Mouse (Mus musculus) adrenal gland, postnatal 10 days (tissue): Measurements from ENCODE around the gene 1700019N19Rik. TPM values are rescaled to one million over a fixed set of nuclear protein-coding genes. Genes with fewer than 3 reads are reported as not detected.

Experiments
- DNase-seq: peaks from one replicate; pipeline ENCODE4 v3.0.0; 2021; ENCODE audit warnings: mixed read lengths
- total RNA-seq, 2 experiments: library from RNA; stranded (reverse); gene quantifications; 2 replicates each; pipeline ENCODE4 v1.2.3; 2021

The 1700019N19Rik gene
- total RNA-seq, 2 experiments from 2014 or later, result not detected

DNA sequence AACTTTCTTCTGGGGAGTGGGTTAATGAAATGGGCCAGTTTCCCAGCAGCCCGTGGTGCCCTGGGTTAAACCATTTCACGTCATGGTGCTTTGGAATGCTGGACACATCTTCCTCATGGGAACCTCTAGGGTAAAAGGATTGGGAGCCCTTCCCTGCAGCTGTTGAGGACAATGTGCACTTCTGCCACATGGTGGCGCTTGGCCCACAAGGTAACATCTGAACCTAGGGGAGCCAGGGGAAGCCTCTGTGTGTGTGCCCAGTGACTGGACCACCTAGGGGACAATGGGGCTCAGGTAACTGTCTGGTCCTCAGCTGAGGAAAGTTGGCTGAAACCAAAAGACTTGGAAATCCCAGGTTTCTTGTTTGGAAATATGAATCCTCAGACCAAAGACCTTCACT, 12.1 kb upstream of the 1700019N19Rik start:
- DNase-seq, result peak; percentile 83

DNA sequence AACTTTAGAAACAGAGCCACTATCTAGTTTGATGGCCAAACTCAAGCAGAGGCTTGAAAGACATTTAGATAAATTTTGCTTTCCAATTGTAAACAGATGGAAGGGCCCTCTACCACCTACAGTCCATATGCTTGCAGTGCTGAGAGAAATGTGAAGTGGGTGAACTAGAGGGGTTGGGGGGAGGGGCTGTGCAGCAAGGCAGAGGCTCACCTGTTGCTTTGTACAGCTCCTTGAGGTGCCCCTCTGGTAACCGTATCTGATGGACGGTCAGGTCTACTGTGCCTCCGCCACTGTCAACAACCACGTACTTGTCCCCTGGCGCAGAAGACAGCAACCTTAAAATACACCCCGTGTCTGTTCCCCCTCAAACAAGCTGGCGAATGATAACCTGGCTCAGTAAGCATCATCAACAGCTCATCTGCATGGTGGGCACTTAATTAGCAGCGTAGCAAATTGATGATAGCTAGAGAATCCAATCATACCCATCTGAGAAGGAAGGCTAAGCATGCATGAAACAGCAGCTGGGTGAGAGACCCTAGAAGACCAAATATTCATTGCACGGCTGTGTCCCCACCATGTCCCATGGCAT, 11.0 kb upstream of the 1700019N19Rik start:
- DNase-seq, result no peak

DNA sequence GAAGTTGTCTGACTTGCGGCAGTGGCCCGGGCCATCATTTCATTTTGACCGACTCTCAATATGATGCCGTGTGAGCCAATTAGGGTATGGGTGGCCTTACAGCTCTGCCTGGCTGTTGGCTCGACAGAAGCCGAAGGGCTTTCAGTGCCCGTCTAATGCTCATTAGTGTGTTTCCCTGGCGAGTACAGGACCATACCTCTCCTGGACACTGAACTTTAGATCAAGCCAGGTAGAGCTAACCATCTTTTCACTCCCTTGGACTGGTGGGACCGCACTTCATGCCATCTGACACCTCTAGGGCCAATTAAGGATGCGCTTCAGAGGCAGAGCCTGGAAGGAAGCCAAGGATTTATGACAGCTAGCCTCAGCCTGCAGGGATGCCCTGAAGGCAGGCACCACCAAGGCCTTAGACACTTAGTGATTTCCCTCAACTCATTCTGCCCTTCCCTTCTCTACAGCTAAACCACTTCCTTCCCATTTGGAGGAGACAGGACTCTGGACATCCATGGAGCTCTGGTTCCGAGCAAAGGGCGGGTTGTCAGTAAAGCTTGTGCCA, 931 bp upstream of the 1700019N19Rik start:
- no peak for DNase-seq

DNA sequence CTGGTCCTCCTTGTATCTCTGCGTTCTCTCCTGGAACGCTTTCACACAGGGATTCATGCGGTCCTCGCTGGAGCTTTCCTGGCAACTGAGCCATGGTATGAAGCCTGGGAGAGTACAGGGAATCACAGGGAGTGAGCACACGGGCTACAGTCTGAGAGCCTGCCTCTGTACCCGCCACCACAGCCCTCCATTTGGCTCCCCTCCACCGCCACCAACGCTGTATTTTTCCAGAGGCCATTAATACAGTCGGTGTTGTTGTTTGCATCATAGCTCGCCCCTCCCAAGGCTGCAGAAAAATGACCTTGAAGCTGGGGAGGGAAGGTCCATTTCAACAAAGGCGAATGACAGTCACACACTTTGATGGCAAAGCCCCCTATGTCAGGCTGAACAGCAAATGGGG, 5.1 kb downstream of the 1700019N19Rik start:
- peak; percentile 46 for DNase-seq

DNA sequence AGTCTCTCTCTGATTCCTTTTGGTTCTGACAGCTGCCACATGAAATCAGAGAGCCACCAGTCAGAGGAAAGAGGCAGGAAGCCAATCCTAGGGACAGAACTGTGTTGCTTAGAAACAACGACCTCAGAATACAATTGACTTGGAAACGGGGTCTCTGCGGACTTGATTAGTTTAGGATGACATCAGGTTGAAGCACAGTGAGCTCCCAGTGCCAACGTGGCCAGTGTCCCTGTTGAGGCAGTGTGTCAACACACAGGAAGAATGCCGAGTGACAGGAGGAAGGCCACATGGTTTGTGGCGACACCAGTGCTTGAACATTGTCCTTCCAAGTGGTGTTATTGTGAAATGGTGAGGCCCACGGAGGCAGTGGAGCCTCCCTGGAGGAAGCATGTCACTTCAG, 10.3 kb downstream of the 1700019N19Rik start:
- DNase-seq, result peak; percentile 24

DNA sequence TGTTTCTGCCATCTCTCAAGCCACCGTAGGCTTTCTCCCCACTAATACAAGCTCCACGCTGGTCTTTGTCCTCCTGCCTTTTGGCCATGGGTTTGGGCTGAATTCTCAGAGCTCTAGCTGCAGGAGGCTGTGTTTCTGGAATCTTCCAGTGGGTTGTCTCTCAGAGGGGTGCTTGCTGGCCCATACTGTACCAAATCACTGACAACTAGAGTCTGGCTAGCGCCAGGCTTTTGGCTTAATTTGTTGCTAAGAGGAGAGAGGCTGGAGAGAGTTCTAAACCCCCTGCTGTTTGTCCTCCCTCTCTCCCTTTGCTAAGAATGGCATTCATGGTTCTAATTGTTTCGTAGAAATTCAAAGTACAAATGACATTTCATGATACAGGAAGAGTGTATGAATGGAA, 12.7 kb downstream of the 1700019N19Rik start:
- no peak for DNase-seq

DNA sequence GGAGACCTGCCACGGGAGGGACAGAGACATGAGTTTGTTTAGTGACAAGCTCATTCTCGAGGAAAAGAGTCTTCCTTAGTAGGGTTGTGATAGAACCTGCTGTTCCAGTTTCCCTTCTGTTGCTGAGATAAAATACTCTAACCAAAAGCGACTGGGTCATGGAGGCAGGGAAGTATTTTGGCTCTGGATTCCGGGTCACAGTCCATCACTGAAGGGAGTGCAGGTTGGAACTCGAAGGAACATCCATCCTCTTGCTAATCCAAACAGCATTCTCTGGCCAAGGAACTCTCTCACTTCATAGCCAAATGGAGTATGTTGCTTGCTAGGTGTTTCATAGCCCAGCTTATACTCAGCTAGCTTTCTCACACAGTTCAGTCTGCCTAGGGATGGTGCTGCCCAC, 17.8 kb downstream of the 1700019N19Rik start:
- DNase-seq, result no peak

DNA sequence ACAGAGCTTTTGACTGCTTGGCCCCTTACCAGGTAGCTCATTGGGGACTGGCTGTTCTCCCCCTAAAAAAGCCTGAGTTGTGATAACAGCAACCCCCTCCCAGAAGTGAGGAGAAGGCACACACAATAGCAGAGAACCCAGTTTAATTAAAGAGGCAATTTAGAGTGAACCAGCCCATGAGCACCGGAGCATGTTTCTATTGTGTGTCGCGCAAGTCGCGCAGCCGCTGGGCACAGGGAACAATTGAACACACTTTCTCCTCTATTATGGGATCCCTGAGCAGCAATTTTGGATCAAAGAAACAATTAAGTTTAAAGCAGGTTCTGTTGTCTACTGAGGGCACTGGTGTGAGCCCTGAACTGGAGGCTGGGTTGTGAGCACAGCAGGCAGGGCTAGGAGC, 26.9 kb downstream of the 1700019N19Rik start:
- DNase-seq, result no peak

DNA sequence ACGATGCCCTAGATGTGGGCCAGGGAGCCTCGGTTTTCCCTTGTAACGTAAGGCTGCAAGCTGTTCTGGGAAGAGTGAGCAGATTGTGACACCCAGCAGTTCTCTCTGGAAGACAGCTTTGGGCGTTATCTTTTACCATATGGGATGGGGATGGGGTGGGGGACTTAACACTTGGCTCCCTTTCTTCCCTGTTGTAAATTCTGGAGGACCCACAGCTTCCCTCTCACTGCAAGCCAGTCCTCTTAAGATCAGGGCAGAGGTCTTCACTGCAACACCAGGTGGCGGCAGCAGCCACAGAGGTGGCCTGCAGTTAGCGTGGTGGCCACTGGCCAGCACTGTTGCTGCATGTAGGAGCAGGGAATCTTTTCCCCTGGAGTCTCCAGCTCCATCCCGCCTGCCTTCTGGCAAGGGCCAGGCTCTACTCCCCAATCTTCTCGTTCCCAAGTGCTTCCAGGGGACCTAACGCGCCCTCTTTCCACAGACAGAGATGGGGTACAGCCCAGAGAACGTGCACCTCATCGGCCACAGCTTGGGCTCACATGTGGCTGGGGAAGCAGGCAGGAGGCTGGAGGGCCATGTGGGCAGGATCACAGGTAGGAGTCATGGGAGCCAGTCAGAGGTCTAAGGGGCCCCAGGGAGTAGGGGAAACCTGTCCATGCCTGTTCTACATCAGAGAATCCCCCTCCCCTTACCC, 31.3 kb downstream of the 1700019N19Rik start:
- peak; percentile 79 for DNase-seq

DNA sequence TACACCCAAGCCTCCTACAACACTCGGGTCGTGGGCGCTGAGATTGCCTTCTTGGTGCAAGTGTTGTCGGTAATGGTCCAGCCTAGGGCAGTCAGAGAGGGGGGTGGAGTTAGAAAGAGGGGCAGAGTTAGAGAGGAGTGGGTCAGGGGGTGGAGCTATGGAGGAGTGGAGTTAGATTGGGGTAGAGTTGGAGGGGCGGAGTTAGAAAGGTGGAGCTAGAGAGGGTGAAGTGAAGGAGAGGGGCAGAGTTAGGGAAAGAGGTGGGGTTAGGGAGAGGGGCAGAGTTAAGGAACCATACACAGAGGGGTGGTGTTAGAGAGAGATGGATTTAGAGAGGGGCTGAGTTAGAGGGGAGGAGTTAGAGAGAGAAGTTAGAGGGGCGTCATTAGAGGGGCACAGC, 31.9 kb downstream of the 1700019N19Rik start:
- DNase-seq, result no peak

DNA sequence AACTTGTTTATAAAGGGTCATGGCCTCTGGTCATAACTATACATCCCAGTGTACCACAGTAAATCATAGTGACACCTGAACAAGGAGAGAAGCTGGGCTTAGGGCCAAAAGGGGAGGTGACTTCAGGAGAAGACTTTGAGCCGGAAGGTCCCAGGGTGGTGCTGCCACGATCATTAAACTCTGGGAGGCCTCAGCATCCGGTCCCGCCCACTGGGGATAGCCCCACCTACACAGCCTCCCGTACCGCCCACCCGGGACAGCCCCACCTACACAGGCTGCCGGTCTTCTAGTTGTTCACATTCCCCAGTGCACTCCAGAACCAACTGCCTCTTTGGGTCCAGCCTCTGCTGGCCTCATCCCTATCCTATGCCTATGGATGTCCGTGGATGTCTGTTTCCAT, 34.8 kb downstream of the 1700019N19Rik start, which contains the start of gene Pnliprp2:
Gene Pnliprp2, plus strand, starts transcription at position 297 of the 400 bp plus-strand sequence.
- DNase-seq, result peak; percentile 33

DNA sequence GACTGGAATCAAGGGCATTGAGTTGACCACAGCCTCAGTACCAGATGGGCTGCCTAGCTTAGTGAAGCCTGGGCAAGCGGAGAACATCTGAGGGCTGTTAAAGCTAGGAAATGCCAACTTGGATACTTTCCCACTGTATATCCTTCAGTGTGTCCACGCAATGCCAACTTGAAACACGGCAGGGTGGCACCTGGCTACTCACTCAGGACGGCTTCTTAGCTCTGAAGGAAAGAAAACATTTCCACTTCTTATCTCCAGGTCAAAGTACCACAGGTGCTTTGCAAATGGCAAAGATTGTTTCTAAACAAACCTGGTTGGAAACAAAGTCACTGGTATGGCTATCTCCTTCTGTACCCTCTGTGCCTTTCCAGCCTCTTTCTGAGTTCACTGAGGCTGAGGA, 35.4 kb downstream of the 1700019N19Rik start:
- no peak for DNase-seq

DNA sequence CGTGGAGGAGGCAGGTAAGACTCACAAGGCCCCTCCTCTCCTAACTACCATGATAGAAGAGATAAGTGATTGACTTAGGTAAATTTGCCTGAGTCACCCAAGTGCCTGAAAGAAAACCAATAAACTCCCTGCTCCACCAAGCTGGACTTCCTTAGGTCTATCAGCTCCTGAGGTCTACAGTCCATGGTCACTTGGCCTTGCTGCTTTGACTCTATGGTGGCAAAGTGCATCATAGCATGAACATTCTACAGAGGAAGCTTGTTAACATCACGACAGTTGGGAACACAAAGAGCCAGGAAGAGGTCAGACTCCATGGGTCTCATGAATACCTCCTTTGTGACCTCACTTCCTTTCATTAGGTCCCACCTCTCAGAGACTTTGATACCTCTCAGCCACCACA, 42.8 kb downstream of the 1700019N19Rik start:
- DNase-seq, result no peak

DNA sequence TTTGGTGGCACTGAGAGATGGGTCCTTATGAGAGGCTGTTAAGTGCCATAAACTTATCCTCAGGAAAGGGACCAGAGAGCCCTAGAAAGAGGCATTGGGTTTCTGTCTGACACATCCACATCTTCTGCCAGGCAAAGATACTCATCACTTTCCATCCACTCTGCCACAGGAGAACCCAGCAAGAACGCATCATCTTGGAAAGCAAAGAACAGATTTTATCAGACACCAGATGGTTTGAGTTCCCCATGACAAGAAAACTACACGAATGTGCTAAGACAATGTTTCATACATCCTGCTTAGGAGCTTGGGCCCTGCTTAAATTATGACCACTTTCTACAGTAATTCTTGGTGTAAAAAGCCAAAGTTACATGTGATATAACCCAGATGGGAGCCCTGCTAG, 43.4 kb downstream of the 1700019N19Rik start:
- DNase-seq, result no peak

DNA sequence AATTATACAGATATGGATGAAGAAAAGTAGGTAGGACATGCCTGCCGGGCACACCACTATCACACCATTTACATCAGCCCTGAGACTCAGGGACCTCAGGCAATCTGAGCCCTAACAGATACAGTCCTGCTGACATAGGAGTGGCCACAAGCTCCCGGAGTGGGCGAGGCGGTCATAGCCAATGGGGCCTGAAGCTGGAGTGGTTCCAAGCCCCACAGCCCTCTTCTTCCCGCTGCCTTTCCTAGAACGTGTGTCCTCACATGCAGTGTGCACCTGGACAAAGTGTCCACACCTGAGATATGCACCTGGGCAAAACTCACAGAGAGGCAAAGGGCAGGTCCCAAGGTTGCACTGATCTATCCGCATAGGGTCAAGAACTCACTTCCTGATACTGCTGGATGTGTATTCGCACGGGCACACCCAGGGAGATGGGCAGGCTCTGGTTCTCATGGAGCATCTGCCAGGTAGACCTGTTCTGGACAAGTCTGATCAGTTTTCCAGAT, 46.7 kb downstream of the 1700019N19Rik start:
- DNase-seq, result no peak

DNA sequence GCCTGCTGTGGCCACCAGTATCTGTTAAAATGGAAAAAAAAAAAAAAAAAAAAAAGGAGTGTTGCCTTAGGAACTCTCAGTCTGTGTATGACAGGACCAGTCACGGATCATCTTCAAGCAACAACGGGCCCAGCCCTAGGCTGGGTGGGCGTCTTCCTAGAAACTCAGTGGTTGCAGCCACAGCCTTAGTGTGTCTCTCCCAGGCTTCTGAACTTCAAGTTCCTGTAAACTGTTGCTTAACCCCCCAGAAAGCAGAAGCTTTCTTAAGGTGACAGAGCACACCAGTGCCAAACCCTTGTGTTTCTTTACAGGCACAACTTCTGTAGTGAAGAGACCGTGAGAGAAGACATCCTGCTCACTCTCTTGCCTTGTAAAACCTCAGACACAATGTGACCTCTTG, 50.5 kb downstream of the 1700019N19Rik start:
- no peak for DNase-seq

DNA sequence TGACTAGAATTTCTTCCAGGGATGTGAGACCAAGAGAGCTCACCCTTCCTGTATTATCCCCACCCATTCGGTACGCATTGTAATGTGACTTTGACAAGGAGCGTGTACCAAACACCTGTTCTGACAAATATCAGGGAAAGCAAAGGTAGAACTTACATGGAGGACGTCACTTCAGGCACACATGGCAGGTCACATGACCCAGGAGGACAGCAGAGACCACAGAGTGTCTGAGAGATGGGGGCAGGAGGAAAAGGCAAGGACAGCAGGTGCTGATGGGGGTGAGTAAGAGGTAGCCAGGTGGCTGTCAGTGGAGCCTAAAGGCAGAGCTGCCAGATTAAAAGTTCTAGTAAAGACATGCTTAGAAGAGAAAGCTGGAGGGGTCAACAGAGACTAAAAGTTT, 51.5 kb downstream of the 1700019N19Rik start:
- no peak for DNase-seq

DNA sequence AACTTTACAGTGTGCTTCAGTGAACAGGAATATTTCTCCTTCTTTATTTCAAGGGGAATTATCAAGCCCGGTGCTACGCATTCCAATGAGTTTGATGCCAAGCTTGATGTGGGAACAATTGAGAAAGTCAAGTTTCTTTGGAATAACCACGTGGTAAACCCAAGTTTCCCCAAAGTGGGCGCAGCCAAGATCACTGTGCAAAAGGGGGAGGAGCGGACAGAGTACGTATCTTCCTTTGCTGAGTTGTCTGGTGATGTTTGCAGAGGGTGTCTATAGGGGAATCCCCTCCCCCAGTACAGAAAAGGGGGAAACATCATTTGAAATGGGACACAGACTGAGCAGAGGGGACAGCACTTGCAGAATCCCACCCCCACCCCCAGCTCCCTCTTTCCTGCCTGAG, 53.2 kb downstream of the 1700019N19Rik start:
- no peak for DNase-seq

DNA sequence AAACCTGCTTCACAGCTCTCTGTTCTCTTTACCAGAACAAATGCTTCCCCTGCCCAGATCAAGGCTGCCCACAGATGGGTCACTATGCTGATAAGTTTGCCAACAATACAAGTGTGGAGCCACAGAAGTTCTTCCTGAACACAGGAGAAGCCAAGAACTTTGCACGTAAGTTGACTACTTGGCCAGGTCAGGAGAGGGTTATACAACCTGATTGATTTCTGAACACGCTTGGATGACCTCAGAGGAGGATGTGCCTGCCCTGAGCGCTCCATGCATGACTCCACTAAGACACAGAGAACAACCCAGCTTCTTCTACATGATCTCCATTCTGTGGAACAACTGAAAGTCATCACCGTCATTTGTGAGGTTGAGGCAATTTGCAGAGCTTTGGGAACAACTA, 56.1 kb downstream of the 1700019N19Rik start:
- no peak for DNase-seq
